Mouse (Mus musculus) liver, embryonic 14.5 days (tissue): ENCODE data around the gene Plekhg3.

Experiments used
- CTCF ChIP-seq: IDR thresholded peaks from 2 replicates; pipeline ENCODE4 v1.5.1; 2016; ENCODE audit warnings: antibody characterized with exemption, low read depth, control low read depth
- EP300 ChIP-seq: IDR thresholded peaks from 2 replicates; pipeline ENCODE4 v1.6.1; 2016; ENCODE audit warnings: antibody characterized with exemption, low read depth

DNA sequence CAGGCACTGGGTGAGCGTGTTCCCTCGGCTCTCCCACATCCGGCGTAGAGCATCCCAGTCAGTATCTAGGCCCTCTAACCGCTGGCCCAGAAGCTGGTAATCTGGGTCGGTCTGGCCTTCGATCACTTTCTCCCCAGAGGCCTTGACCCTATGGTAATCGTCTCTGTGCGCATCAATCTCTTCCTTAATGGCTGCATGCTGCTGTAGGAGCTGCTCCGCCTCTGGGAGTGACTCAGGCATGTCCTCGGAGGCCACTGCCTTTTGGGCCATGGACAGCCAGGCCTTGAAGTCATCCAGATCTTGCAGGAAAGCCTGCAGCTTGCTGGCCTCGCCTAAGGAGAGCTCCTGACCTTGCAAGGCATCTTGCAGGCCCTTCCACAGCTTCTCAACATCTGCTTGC is 81.9 kb downstream of the Plekhg3 start:
- TF ChIP-seq CTCF (no peak), EP300 (no peak)
